Mouse (Mus musculus) cerebellum, adult 2 months (tissue): ENCODE measurements at regions not wholly inside any gene's neighbourhood (a gene's known extent, or its start where the extent isn't known, plus 50 kb on each side); places are given as distances from the start of the nearest gene placed in this dataset.

Experiments
- DNase-seq, 2 experiments: peaks; one replicate each; pipeline ENCODE4 v3.0.0; 2021
- H3K27ac ChIP-seq: fragments of 200-500 bp; 2 replicates; pipeline ENCODE4 v1.5.1; 2012; ENCODE audit warnings: low read length, control low read depth, inconsistent platforms; ENCODE audit not compliant: insufficient read depth
- H3K27me3 ChIP-seq: fragments of 200-500 bp; 2 replicates; pipeline ENCODE4 v1.6.1; 2012; ENCODE audit warnings: inconsistent platforms, mild to moderate bottlenecking, low read length, moderate library complexity; ENCODE audit not compliant: control insufficient read depth, insufficient read depth
- H3K4me1 ChIP-seq: fragments of 200-500 bp; 2 replicates; pipeline ENCODE4 v1.6.1; 2011; ENCODE audit warnings: low read length; ENCODE audit not compliant: control insufficient read depth, insufficient read depth
- H3K4me3 ChIP-seq: fragments of 200-500 bp; replicated peaks from 2 replicates; pipeline ENCODE3; 2011; ENCODE audit warnings: mild to moderate bottlenecking, low read depth, low read length, control low read depth; ENCODE audit not compliant: insufficient read depth
- CTCF ChIP-seq: fragments of 200-500 bp; IDR thresholded peaks from 2 replicates; pipeline ENCODE4 v1.5.1; 2011; ENCODE audit warnings: low read depth, mild to moderate bottlenecking, control low read depth, low read length, moderate library complexity, borderline replicate concordance; ENCODE audit not compliant: insufficient read depth
- POLR2A ChIP-seq: fragments of 200-500 bp; IDR thresholded peaks from 2 replicates; pipeline ENCODE4 v1.6.1; 2011; ENCODE audit warnings: low read length, control low read depth, borderline replicate concordance; ENCODE audit not compliant: insufficient read depth
- WGBS: fragments of 180-500 bp; shearing (Covaris S2); methylation state at CpG from one replicate; pipeline ENCODE4 v1.1.7; 2018; 5-methylcytosine and 5-hydroxymethylcytosine counted together

GRCm38 (mm10) chr4:84064614-84065456, 539.5 kb downstream of the Ccdc171 start:
- 33% methylated on average over 15 of the region's 15 CpGs for WGBS
- H3K4me3 ChIP-seq = no peak overlapping the region
- DNase-seq = peak; percentile 39 to 64

GRCm38 (mm10) chr4:84065457-84066124, 540.2 kb downstream of the Ccdc171 start:
- Histone ChIP-seq H3K27ac (no peak overlapping the region), H3K27me3 (0 out of 2 replicates have a peak, but pooled peaks cover 1% of the 10 kb centered on the region), H3K4me3 (no peak overlapping the region), H3K4me1 (no peaks in the 10 kb centered on the region; the same call in 1 of the 2 replicates)
- no peak for DNase-seq
- TF ChIP-seq POLR2A = no peak
- TF ChIP-seq CTCF = no peak
- 83% methylated on average over 12 of the region's 12 CpGs for WGBS

More at GRCm38 (mm10) chr4:84064614-84065456, 539.5 kb downstream of the Ccdc171 start:
- no peak overlapping the region for H3K27ac ChIP-seq
- 0 out of 2 replicates have a peak, but pooled peaks cover 1% of the 10 kb centered on the region for H3K27me3 ChIP-seq
- TF ChIP-seq POLR2A = no peak
- TF ChIP-seq CTCF = peak; percentile 57
- H3K4me1 ChIP-seq = no peaks in the 10 kb centered on the region; the same call in 1 of the 2 replicates

GRCm38 (mm10) chr4:84067931-84068575, 542.7 kb downstream of the Ccdc171 start:
- H3K4me1 ChIP-seq = no peaks in the 10 kb centered on the region; the same call in 1 of the 2 replicates
- DNase-seq = no peak
- H3K27ac ChIP-seq = no peak overlapping the region
- 0 out of 2 replicates have a peak, but pooled peaks cover 1% of the 10 kb centered on the region for H3K27me3 ChIP-seq
- no peak for TF ChIP-seq POLR2A
- WGBS = 82% methylated on average over 14 of the region's 14 CpGs
- H3K4me3 ChIP-seq = no peak overlapping the region

- DNase-seq = no peak
- WGBS = 76% methylated on average over 11 of the region's 11 CpGs
- no peaks in the 10 kb centered on the region; the same call in 1 of the 2 replicates for H3K4me1 ChIP-seq
- H3K27me3 ChIP-seq = 0 out of 2 replicates have a peak, but pooled peaks cover 1% of the 10 kb centered on the region
- TF ChIP-seq POLR2A (no peak), CTCF (no peak)
- no peak overlapping the region for H3K4me3 ChIP-seq
- no peak overlapping the region for H3K27ac ChIP-seq
Measured at GRCm38 (mm10) chr4:84068947-84069663, 543.8 kb downstream of the Ccdc171 start.

GRCm38 (mm10) chr4:84069681-84070080, 544.3 kb downstream of the Ccdc171 start:
- H3K4me1 ChIP-seq = no peaks in the 10 kb centered on the region
- 0 out of 2 replicates have a peak, but pooled peaks cover 1% of the 10 kb centered on the region for H3K27me3 ChIP-seq
- WGBS = 89% methylated on average over 13 of the region's 13 CpGs
- H3K4me3 ChIP-seq = no peak overlapping the region
- H3K27ac ChIP-seq = no peak overlapping the region
- DNase-seq = no peak
- TF ChIP-seq POLR2A = no peak

GRCm38 (mm10) chr4:84070089-84070488, 544.7 kb downstream of the Ccdc171 start:
- 0 out of 2 replicates have a peak, but pooled peaks cover 1% of the 10 kb centered on the region for H3K27me3 ChIP-seq
- no peak overlapping the region for H3K27ac ChIP-seq
- no peak overlapping the region for H3K4me3 ChIP-seq
- H3K4me1 ChIP-seq = no peaks in the 10 kb centered on the region
- TF ChIP-seq CTCF = no peak
- TF ChIP-seq POLR2A = no peak
- no peak for DNase-seq
- WGBS = 83% methylated on average over 4 of the region's 4 CpGs

GRCm38 (mm10) chr4:84072096-84072495, 546.8 kb downstream of the Ccdc171 start:
- Histone ChIP-seq H3K27me3 (no peaks in the 10 kb centered on the region), H3K27ac (no peak overlapping the region), H3K4me1 (no peaks in the 10 kb centered on the region), H3K4me3 (no peak overlapping the region)
- DNase-seq = no peak
- 91% methylated on average over 5 of the region's 5 CpGs for WGBS
- TF ChIP-seq POLR2A (no peak), CTCF (no peak)
